Mouse (Mus musculus) yolk sac, embryonic 10.5 days (tissue): ENCODE data around the gene Otop3.
A peak's percentile ranks its signal among the peaks of the same experiment; 100 is the strongest.

Experiments used
- DNase-seq: peaks from one replicate; pipeline ENCODE4 v3.0.0-alpha.2; 2017; ENCODE audit warnings: low spot score

Gene Otop3

GRCm38 (mm10) chr11:115334531-115334930, at the start of gene Otop3:
Gene Otop3 (plus strand): TSS chr11:115334731.
- no peak for DNase-seq

DNA sequence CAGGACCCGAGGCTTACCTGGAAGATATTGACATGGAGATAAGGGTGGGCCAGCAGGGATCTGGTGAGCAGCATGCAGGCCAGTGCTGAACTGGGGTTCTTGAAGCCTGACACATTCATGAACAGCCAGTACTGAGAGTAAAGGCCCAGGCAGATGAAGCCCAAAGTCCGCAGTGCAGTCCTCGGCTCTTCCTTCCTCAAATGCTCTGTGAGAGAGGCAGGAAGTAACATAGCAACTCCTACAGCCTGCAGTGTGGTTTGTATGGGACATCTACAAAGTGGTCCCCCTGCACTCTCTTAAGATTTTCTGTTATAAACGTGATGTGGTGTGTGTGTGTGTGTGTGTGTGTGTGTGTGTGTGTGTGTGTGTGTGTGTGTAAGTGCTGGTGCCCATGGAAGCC, 49.2 kb upstream of the Otop3 start:
- no peak for DNase-seq

DNA sequence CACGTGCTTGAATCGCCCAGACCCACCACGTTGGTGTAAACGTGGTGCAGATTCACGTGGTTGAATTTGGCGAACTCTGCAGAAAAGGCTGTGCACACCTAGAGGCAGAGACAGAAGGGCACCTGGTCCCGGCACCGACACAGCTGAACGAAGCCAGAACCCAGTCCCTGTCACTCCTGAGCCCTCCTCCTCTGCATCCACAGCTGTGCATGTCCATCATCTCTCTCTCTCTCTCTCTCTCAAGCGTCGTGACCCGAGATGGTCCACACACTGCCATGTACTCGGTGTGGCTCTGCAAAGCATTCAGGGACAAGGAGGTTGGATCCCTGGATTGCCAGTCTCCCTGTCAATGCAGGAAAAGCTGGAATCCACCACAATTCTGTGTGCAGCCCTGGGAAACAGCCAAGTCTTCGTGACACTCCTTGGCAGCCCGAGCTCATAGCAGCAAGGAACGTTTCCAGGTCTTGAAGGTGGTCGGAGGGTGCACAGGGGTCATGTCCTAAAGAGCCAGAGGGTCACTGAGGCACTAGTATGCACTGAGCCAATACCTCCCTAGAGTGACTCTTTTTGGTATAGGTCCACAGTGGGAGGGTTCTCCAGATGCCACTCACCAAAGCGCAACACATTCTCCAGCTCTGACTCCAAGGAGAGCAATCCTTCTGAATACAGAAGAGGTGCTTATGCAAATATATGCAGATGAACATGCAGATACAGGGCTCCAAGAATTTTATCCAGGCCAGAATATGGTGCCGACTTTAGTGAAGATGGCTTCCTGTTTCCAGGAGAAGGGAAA, 48.1 kb upstream of the Otop3 start:
- no peak for DNase-seq

DNA sequence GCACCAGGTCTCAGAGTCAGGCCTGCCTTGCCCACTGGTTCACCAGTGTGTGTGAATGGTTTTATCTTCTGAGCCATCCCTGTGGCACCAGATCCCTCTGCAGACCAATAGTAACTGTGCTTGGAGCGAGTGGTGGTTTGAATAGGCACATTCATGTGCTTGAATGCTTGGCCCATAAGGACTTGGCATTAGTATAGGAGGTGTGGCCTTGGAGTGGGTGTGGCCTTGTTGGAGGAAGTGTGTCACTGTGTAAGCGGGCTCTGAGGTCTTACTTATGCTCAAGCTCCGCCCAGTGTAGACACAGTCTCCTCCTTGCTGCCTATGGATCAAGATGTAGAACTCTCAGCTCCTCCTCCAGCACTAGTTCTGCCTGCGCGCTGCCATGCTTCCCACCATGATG, 47.1 kb upstream of the Otop3 start:
- DNase-seq, result no peak

DNA sequence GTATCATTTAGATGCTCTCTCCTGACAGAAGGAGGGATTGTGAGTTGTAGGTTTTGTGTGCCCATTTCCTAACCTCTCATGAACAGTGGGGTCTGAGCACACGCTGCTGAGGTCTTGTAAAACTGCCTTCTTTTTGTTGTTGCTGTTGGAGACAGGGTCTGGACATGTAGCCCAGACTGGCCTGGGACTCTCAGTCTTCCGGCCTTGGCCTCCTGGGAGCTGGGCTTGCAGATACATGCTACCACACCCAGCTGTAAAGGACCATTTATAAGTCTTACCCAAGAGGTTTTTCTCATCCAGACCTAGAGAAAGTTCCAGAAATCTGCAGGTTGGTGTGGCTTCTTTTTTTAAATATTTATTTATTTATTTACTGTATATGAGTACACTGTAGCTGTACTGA, 46.2 kb upstream of the Otop3 start:
- no peak for DNase-seq

DNA sequence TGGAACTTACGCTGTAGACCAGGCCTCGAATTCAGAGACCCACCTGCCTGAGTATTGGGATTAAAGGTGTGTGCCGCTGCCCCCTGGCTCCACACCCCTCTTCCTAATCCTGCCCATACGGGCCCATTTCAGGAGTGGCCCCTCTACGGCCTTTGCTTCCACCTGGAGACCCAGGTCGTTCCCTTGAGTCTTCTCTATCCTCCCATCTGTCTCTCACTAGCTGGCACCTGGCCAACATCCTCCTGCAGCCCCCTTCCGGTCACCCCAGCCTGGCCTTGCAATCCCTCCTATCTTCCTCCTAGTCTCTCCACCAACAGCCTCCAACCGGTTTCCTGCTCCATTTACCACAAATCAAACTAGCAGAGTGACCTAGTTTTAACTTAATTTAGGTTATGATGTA, 44.6 kb upstream of the Otop3 start:
- DNase-seq, result no peak

DNA sequence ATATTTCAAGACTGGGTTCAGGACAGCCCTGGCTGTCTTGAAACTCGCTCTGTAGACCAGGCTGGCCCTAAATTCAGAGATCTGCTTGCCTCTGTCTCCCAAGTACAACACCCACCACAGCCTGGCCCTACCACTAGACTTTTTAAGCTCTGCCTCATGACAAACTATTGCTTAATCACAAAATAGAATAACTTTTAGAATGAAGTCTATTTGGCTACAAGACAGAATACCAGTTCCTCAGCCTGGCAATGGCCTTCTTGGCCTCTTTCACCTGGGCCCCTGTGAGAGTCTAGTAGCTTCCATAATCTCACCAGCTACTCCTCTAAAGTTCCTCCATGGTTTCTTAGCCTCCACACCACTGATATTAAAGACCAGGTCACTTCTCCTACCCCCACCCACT, 44.2 kb upstream of the Otop3 start:
- no peak for DNase-seq

DNA sequence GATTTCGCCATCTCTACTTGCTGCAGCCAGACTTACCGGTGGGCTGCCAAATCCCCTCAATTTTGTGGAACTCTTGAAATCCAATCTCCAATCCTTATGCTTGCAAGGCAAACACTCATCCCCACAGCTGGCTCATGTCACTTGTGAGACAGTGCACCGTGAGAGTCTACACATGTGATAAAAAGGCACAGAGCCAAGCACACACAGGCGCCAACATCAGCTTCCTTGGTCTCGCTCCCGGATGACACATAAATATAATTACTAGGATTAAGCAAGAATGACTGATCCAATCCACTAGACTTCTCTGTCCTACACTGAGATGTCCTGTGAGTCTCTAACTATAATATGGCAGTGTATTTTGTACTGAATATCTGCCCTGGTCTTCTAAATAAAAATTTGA, 43.6 kb upstream of the Otop3 start:
- no peak for DNase-seq

DNA sequence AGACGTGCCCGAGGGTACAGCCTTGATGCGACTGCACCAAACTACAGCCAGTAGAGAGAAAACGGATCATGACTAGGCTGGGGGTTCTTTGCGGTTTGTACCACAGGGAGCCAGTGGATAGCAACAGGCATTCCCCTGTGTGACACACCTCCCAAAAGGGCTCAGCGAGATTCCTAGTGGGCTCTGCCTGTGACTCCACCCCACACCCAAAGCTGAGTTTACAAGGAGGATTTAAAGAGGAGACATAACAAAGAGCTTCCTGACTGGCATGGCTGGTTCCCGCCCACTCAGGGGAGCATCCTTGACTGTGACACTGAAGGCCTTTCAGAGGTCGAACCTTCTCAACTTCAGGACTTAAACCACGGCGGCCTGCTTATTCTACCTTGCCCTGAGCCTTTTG, 43.0 kb upstream of the Otop3 start:
- DNase-seq, result no peak

- DNase-seq, result peak; percentile 89
Measured at GRCm38 (mm10) chr11:115292631-115293375, 41.7 kb upstream of the Otop3 start.

- no peak for DNase-seq
Measured at GRCm38 (mm10) chr11:115295939-115296338, 38.6 kb upstream of the Otop3 start.

- DNase-seq, result no peak
Measured at GRCm38 (mm10) chr11:115296471-115297210, 37.9 kb upstream of the Otop3 start.

- DNase-seq, result peak; percentile 66
Measured at GRCm38 (mm10) chr11:115297214-115297826, 37.2 kb upstream of the Otop3 start, which contains the start of gene Fads6. Gene Fads6 (minus strand): TSS chr11:115297663.

- DNase-seq, result no peak
Measured at GRCm38 (mm10) chr11:115298160-115298559, 36.4 kb upstream of the Otop3 start.

GRCm38 (mm10) chr11:115300745-115301144, 33.8 kb upstream of the Otop3 start:
- no peak for DNase-seq

DNA sequence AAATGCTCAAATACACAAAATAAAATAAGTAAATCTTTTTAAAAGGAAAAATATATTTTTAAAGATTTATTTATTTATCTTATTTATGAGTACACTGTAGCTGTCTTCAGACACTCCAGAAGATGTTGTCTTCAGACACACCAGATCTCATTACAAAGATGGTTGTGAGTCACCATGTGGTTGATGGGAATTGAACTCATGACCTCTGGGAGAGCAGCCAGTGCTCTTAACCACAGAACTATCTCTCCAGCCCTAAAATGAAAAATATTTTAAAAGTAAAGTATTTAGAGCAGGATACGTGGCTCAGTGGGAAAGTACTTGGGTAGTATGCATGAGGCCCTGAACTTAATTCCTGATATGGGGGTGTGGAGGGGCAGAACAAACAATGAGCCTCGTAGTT, 33.2 kb upstream of the Otop3 start:
- no peak for DNase-seq

DNA sequence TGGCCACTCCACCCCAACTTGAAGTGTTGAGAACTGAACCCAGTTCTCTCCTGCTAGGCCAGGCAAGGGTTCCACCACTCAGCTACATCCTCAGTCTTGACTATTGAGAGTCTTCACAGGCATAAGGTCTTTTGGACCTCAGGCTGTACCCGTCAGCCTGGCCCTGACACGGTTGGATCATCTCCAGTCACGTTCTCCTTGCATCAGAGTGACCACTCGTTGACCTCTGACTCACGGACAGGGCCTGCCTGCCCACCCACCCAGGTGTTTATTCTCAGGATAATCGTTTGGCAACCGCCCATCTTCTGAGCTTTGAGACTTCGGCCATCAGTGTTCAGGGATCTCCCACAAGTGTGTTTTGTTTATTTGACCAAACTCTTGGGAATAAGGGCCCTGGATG, 31.4 kb upstream of the Otop3 start:
- no peak for DNase-seq

GRCm38 (mm10) chr11:115306863-115307262, 27.7 kb upstream of the Otop3 start, which contains the start of gene Otop2:
Gene Otop2 (plus strand): TSS chr11:115307163.
- no peak for DNase-seq

DNA sequence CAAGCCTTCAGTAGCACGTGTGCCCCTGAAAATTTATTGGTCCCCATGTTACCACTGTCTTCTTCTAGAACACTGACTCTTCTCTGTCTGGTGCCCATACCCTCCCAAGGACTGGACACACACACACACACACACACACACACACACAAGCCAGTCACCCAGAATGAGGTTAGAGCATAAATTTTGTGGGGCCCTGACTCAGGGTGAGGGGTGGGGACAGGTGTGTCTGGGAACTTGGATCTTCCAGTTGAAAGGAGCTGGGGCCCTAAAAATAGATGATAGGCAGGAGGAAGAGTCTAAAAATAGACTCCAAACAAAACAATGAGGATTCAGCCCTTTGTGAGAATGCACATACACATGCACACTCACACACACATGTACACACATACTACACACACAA, 25.8 kb upstream of the Otop3 start:
- no peak for DNase-seq

DNA sequence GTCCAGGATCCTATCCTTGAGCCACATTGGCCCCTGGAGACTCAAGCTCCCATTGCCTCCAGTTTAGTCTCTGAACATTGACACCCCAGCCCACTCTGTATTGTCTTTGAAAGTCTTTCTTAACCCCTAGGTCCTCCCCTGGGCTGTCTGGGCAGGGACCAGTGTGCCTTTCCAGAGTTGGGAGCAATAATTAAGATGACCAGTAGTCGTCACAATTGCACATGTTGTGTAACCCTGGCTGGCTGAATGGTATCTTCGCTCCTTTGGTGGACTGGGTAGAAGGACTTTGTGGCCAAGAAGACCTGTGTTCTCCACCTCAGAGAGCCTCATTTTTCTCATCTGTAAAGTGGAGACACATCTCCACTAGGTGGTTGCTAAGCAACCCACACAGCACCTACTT, 20.3 kb upstream of the Otop3 start:
- DNase-seq, result no peak

DNA sequence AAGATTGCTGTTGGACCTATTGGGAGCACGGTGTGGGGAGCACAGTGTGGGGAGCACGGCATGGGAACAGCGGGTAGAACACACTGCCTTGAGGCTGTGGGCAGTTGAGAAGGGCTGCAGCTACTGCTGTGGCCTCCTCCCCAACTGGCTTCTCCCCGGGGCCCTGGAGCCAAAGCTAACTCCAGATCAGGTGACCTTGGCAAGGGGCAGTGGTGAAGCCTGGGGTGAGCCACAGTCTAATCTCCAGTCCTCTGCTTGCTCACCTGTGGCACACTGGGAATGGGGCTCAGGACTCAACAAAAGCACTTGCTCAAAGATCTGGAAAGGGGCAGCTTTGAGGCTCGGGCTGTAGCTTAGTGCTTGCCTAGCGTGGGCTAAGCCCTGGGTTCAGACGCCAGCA, 17.3 kb upstream of the Otop3 start:
- DNase-seq, result no peak
